25 mouse cellular contexts compared by ENCODE assay signal in the genomic region with DNA sequence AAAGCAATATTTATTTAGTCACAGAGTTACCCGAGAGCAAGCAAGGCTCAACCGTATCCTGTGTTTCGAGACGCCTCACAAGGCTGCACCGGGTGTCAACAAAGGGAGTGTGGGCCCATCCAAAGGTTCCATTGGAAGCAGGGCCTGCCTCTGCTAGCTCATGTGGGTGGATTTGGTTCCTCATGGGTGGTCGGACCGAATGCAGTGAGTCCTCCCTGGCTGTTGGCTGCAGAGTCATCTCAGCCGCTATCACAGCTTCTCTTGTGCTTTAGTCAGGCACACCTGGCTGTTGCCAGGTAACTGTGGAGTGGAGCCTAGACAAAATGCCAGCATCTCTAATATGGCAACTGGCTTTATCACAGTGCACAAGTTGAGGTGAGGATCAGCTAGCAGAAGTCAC. TPM values are rescaled to one million over a fixed set of nuclear protein-coding genes. Genes with fewer than 3 reads are reported as not detected.
"Had no signal": no experiment of that assay in that cellular context is flagged by ENCODE, and none has a peak within 500 bp of the region (broad histone marks: within the 10 kb centered on the region; RNA-seq: fewer than 3 reads in every experiment).

No protein-coding gene starts in this region.

- H3K9me3 ChIP-seq: midbrain, embryonic 10.5 days; midbrain, embryonic 12.5 days; neural tube, embryonic 13.5 days; neural tube, embryonic 15.5 days had no signal

- H3K36me3 ChIP-seq: midbrain, embryonic 10.5 days; midbrain, embryonic 12.5 days; neural tube, embryonic 13.5 days; neural tube, embryonic 15.5 days had no signal

- H3K9ac ChIP-seq: lung, embryonic 14.5 days; midbrain, embryonic 12.5 days; neural tube, embryonic 13.5 days; neural tube, embryonic 15.5 days had no signal

- ATAC-seq: midbrain, embryonic 16.5 days had no signal

- H3K4me2 ChIP-seq: lung, embryonic 14.5 days; midbrain, embryonic 12.5 days; neural tube, embryonic 13.5 days; neural tube, embryonic 15.5 days had no signal

- DNase-seq: lung, postnatal 10 days; lung, postnatal 4 days; right cerebral cortex, adult 18-20 months; right cerebral cortex, postnatal 25 days; right cerebral cortex, postnatal 4 days; spleen, adult 18-20 months; thymus, adult 18-20 months; thymus, postnatal 14 days; thymus, postnatal 36 days had no signal

- H3K4me3 ChIP-seq: midbrain, embryonic 10.5 days; midbrain, embryonic 12.5 days; myocyte; neural tube, embryonic 13.5 days; neural tube, embryonic 15.5 days had no signal

- H3K27ac ChIP-seq: midbrain, embryonic 10.5 days; midbrain, embryonic 12.5 days; neural tube, embryonic 13.5 days; neural tube, embryonic 15.5 days had no signal

- H3K27me3 ChIP-seq: midbrain, embryonic 12.5 days; neural tube, embryonic 13.5 days; neural tube, embryonic 15.5 days had no signal

- H3K4me1 ChIP-seq: midbrain, embryonic 10.5 days; midbrain, embryonic 12.5 days; neural tube, embryonic 13.5 days; neural tube, embryonic 15.5 days had no signal

RNA-seq across cellular contexts. Expression of gene Il9, which starts 18.6 kb away (rescaled TPM):
- total RNA-seq: megakaryocyte, adult 5-6 weeks; megakaryocyte-erythroid progenitor cell, adult 5-6 weeks had no signal
- polyA plus RNA-seq: lung, embryonic 14.5 days; lung, embryonic 16.5 days; midbrain, embryonic 10.5 days; midbrain, embryonic 12.5 days; midbrain, embryonic 14.5 days; midbrain, embryonic 16.5 days; myocyte; neural tube, embryonic 11.5 days; neural tube, embryonic 13.5 days; neural tube, embryonic 15.5 days; small intestine, adult 2 months; stomach, embryonic 14.5 days; stomach, embryonic 16.5 days had no signal

RNA-seq across cellular contexts. Expression of gene Fbxl21, which starts 21.6 kb away (rescaled TPM):
- total RNA-seq: megakaryocyte, adult 5-6 weeks; megakaryocyte-erythroid progenitor cell, adult 5-6 weeks had no signal

RNA-seq across cellular contexts. Expression of gene Lect2, which starts 47.7 kb away (rescaled TPM):
- total RNA-seq: megakaryocyte, adult 5-6 weeks; megakaryocyte-erythroid progenitor cell, adult 5-6 weeks had no signal
- polyA plus RNA-seq: lung, embryonic 14.5 days; lung, embryonic 16.5 days; midbrain, embryonic 10.5 days; midbrain, embryonic 12.5 days; midbrain, embryonic 14.5 days; midbrain, embryonic 16.5 days; myocyte; neural tube, embryonic 11.5 days; neural tube, embryonic 13.5 days; neural tube, embryonic 15.5 days; stomach, embryonic 14.5 days; thymus, postnatal 0 days had no signal
